11 mouse cellular contexts compared by ENCODE assay signal in genomic region chr14:32015131-32015770, GRCm38 (mm10). TPM values are rescaled to one million over a fixed set of nuclear protein-coding genes. Genes with fewer than 3 reads are reported as not detected.
DNase-seq lines count a peak whose midpoint lies in the region; ATAC-seq and TF ChIP-seq lines count a peak whose summit lies in the region.
"Had no signal": no experiment of that assay in that cellular context is flagged by ENCODE, and none has a peak within 500 bp of the region (broad histone marks: within the 10 kb centered on the region; RNA-seq: fewer than 3 reads in every experiment).

No protein-coding gene starts in this region.

- H3K27ac ChIP-seq in embryonic facial prominence, embryonic 14.5 days (replicated peaks; ENCODE audit: low read depth, low read length) = no peak overlapping the region
- no peak overlapping the region for H3K27ac ChIP-seq in embryonic facial prominence, embryonic 10.5 days (replicated peaks)

- no peak for TF ChIP-seq POLR2A in myocyte (IDR thresholded peaks at IDR 0.05; ENCODE audit: insufficient read length, low read depth)

- no peaks in the 10 kb centered on the region for H3K9me3 ChIP-seq in embryonic facial prominence, embryonic 14.5 days (ENCODE audit: control insufficient read depth, low read length)
- H3K9me3 ChIP-seq in embryonic facial prominence, embryonic 10.5 days = no peaks in the 10 kb centered on the region

- H3K4me2 ChIP-seq in embryonic facial prominence, embryonic 14.5 days (ENCODE audit: low read depth, low read length) = no peak overlapping the region
- H3K4me2 ChIP-seq in myocyte (ENCODE audit: low read depth) = peak overlapping the region; percentile 33

- 84% methylated on average over 7 of the region's 7 CpGs for WGBS in embryonic facial prominence, embryonic 14.5 days
- 91% methylated on average over 7 of the region's 7 CpGs for WGBS in embryonic facial prominence, embryonic 10.5 days

- no peak overlapping the region for H3K9ac ChIP-seq in embryonic facial prominence, embryonic 14.5 days (ENCODE audit: low read depth, low read length)

- H3K4me1 ChIP-seq in embryonic facial prominence, embryonic 14.5 days (ENCODE audit: control insufficient read depth, insufficient read depth, low read length) = no peaks in the 10 kb centered on the region
- peaks cover 25% of the 10 kb centered on the region for H3K4me1 ChIP-seq in embryonic facial prominence, embryonic 10.5 days

- no peaks in the 10 kb centered on the region for H3K79me2 ChIP-seq in myocyte (ENCODE audit: control insufficient read depth, insufficient read depth)

- DNase-seq in embryonic facial prominence, embryonic 14.5 days (ENCODE audit: low spot score) = peak; percentile 59
- no peak for DNase-seq in embryonic facial prominence, embryonic 10.5 days (ENCODE audit: low spot score)
- DNase-seq in kidney, postnatal 14 days = peak; percentile 26
- no peak for DNase-seq in kidney, postnatal 4 days
- DNase-seq in adrenal gland, postnatal 36 days = peak; percentile 29 to 61
- no peak for DNase-seq in testis, postnatal 10 days (ENCODE audit: low spot score)
- DNase-seq in T-cell, adult 2 months (ENCODE audit: low spot score) = no peak
- DNase-seq: kidney, adult 9 months; left cerebral cortex, postnatal 4 days had no signal

- H3K27me3 ChIP-seq in embryonic facial prominence, embryonic 14.5 days (replicated peaks; ENCODE audit: control insufficient read depth, insufficient read depth, low read length) = no peaks in the 10 kb centered on the region
- no peaks in the 10 kb centered on the region for H3K27me3 ChIP-seq in embryonic facial prominence, embryonic 10.5 days (replicated peaks; ENCODE audit: low read depth, poor library complexity, severe bottlenecking)
- no peaks in the 10 kb centered on the region for H3K27me3 ChIP-seq in myocyte (ENCODE audit: control insufficient read depth, insufficient read depth, insufficient read length)

- H3K36me3 ChIP-seq in embryonic facial prominence, embryonic 14.5 days (ENCODE audit: control insufficient read depth, insufficient read depth, low read length) = no peaks in the 10 kb centered on the region
- H3K36me3 ChIP-seq in embryonic facial prominence, embryonic 10.5 days (replicated peaks) = no peaks in the 10 kb centered on the region
- no peaks in the 10 kb centered on the region for H3K36me3 ChIP-seq in myocyte (ENCODE audit: control insufficient read depth, insufficient read depth)

- H3ac ChIP-seq in myocyte (ENCODE audit: control insufficient read depth, insufficient read length) = no peak overlapping the region

- H3K4me3 ChIP-seq in embryonic facial prominence, embryonic 14.5 days (ENCODE audit: low read depth, low read length) = no peak overlapping the region
- H3K4me3 ChIP-seq in embryonic facial prominence, embryonic 10.5 days = no peak overlapping the region
- no peak overlapping the region for H3K4me3 ChIP-seq in myocyte

- no peak for ATAC-seq in embryonic facial prominence, embryonic 14.5 days (ENCODE audit: low read depth)
- ATAC-seq: CD4-positive, CD25-positive, alpha-beta regulatory T cell, adult 4 months had no signal

TF ChIP-seq in myocyte, 11 proteins besides CTCF, POLR2A, EP300 and RAD21:
- TF ChIP-seq E2F4 (IDR thresholded peaks at IDR 0.05; ENCODE audit: insufficient read depth) (no peak), REST (IDR thresholded peaks at IDR 0.05; ENCODE audit: insufficient read depth, insufficient read length) (no peak), POLR2AphosphoS2 (IDR thresholded peaks at IDR 0.05; ENCODE audit: insufficient read length, low read depth) (no peak), SRF (IDR thresholded peaks at IDR 0.05; ENCODE audit: control insufficient read depth, insufficient read length, low read depth) (no peak), USF1 (IDR thresholded peaks at IDR 0.05; ENCODE audit: low read depth) (no peak), MYOD1 (IDR thresholded peaks at IDR 0.05; ENCODE audit: control insufficient read depth in 1 of 3, insufficient read length in 2 of 3, low read depth in 2 of 3) (no peak), TCF3 (IDR thresholded peaks at IDR 0.05; ENCODE audit: insufficient read length, low read depth) (no peak), CEBPB (IDR thresholded peaks at IDR 0.05; ENCODE audit: insufficient read depth, poor library complexity, severe bottlenecking) (no peak), MYOG (IDR thresholded peaks at IDR 0.05; ENCODE audit: control insufficient read depth in 1 of 3, insufficient read depth in 1 of 3, insufficient read length in 2 of 3, low read depth in 2 of 3) (no peak), MAX (IDR thresholded peaks at IDR 0.05; ENCODE audit: low read depth) (no peak), TCF12 (IDR thresholded peaks at IDR 0.05; ENCODE audit: insufficient read depth, poor library complexity, severe bottlenecking) (no peak)

RNA-seq across cellular contexts. Expression of gene Galnt15, which starts 13.5 kb away (rescaled TPM):
- polyA plus RNA-seq in embryonic facial prominence, embryonic 14.5 days (2014; fragmentation: Nextera tagmentation; extraction: Ambion mirVana) = 0.36 and 0.50 TPM in 2 replicates
- polyA plus RNA-seq in embryonic facial prominence, embryonic 10.5 days (2016; fragmentation: Nextera tagmentation; extraction: Ambion mirVana) = 0.04 and 0.15 TPM in 2 replicates
- total RNA-seq in adrenal gland, postnatal 36 days (2021) = 1 to 10 TPM; 5.3 to 9.9 TPM
- polyA plus RNA-seq in myocyte (2012; fragmentation: generic; extraction: Trizol) = not detected
- polyA plus RNA-seq: CD4-positive, CD25-positive, alpha-beta regulatory T cell, adult 4 months had no signal

Comparison
In these comparisons a context has a peak if more than half of its experiments do, and no peak if none do; other contexts are left out.
1. DNase-seq: peak in embryonic facial prominence, embryonic 14.5 days (single experiment), kidney, postnatal 14 days (single experiment) and adrenal gland, postnatal 36 days (2 of 2); none in embryonic facial prominence, embryonic 10.5 days (single experiment), kidney, postnatal 4 days (0 of 2), testis, postnatal 10 days (single experiment) and T-cell, adult 2 months (single experiment).